8 mouse cellular contexts compared by ENCODE assay signal in the genomic region with DNA sequence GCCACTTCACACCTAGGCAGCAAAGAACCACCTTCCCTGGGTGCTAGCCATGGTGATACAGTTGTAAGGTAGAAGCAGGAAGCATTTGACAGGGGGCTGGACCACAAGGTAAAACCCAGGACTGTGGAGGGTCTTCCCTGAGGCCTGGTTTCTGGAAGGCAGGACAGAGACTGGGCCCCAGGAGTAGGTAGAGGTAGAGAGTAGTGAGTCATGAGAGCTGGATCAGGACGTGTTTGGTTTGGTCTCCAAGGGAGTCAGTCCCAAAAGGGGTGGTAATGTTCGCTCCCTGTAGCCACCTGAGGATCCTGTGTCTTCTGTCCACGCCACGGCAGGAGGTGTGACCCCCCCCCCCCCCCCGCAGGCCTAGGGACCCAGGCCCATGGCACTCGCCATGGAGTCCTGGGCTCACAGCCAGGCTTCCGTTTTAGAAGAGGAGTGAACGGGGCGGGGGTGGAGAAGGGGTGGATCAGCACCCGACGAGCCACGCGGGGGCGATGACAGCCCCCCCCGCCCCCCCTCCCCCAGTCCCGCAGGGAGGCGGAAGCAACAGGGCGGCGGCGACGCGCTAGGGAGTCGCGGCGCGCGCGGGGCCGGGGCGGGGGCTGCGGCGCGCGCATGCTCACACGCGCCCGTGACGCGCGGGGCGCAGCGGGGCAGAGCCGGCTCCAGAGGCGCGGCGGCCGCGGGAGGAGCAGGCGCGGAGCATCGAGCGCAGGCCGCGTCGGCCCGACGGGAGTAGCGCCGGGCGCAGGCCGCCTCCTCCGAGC. TPM values are rescaled to one million over a fixed set of nuclear protein-coding genes. Genes with fewer than 3 reads are reported as not detected.
DNase-seq lines count a peak whose midpoint lies in the region; ATAC-seq and TF ChIP-seq lines count a peak whose summit lies in the region.

TSS of gene Atp11a (plus strand) at position 624 of the 767 bp plus-strand sequence.

- peak within 1 kb of the TSS; percentile 90 for H3K4me3 ChIP-seq in embryonic facial prominence, embryonic 14.5 days (ENCODE audit: low read depth, low read length)
- H3K4me3 ChIP-seq in heart, embryonic 11.5 days (ENCODE audit: low read depth, low read length): peak within 1 kb of the TSS; percentile 83
- peak within 1 kb of the TSS; percentile 90 for H3K4me3 ChIP-seq in kidney, embryonic 15.5 days (replicated peaks)
- peak within 1 kb of the TSS; percentile 62 for H3K4me3 ChIP-seq in midbrain, postnatal 0 days (ENCODE audit: low read depth, low read length)
- peak within 1 kb of the TSS; percentile 87 for H3K4me3 ChIP-seq in stomach, embryonic 16.5 days (replicated peaks; ENCODE audit: low read length)

- H3K27ac ChIP-seq in embryonic facial prominence, embryonic 14.5 days (replicated peaks; ENCODE audit: low read depth, low read length): peak within 1 kb of the TSS; percentile 74
- H3K27ac ChIP-seq in heart, embryonic 11.5 days (ENCODE audit: low read depth, low read length): peak within 1 kb of the TSS; percentile 73
- H3K27ac ChIP-seq in kidney, embryonic 15.5 days: peak within 1 kb of the TSS; percentile 81
- peak within 1 kb of the TSS; percentile 65 for H3K27ac ChIP-seq in midbrain, postnatal 0 days (ENCODE audit: low read depth, low read length)
- H3K27ac ChIP-seq in stomach, embryonic 16.5 days (ENCODE audit: low read length): peak within 1 kb of the TSS; percentile 77

- ATAC-seq in embryonic facial prominence, embryonic 14.5 days (ENCODE audit: low read depth): peak; percentile 84
- peak; percentile 69 for ATAC-seq in heart, embryonic 11.5 days (replicated peaks; ENCODE audit: insufficient number of reproducible peaks, low FRiP score, low TSS enrichment)
- ATAC-seq in kidney, embryonic 15.5 days (replicated peaks; ENCODE audit: low FRiP score): peak; percentile 87
- ATAC-seq in midbrain, postnatal 0 days (ENCODE audit: low FRiP score): peak; percentile 92
- peak; percentile 92 for ATAC-seq in stomach, embryonic 16.5 days (ENCODE audit: insufficient read depth, low FRiP score)

- DNase-seq in 3T3-L1 (ENCODE audit: low read depth, low spot score): peak; percentile 45
- DNase-seq in adrenal gland, postnatal 25 days: peak; percentile 81
- peak; percentile 85 for DNase-seq in embryonic facial prominence, embryonic 14.5 days (ENCODE audit: low spot score)
- DNase-seq in liver: peak; percentile 56
- DNase-seq in midbrain, postnatal 0 days (ENCODE audit: low spot score): peak; percentile 79

- H3K9ac ChIP-seq in embryonic facial prominence, embryonic 14.5 days (ENCODE audit: low read depth, low read length): peak within 1 kb of the TSS; percentile 93
- H3K9ac ChIP-seq in heart, embryonic 11.5 days (ENCODE audit: low read depth, low read length): peak within 1 kb of the TSS; percentile 81
- peak within 1 kb of the TSS; percentile 90 for H3K9ac ChIP-seq in kidney, embryonic 15.5 days
- peak within 1 kb of the TSS; percentile 71 for H3K9ac ChIP-seq in midbrain, postnatal 0 days (replicated peaks; ENCODE audit: low read length, poor library complexity, severe bottlenecking)
- peak within 1 kb of the TSS; percentile 96 for H3K9ac ChIP-seq in stomach, embryonic 16.5 days (ENCODE audit: low read length)

- H3K27me3 ChIP-seq in embryonic facial prominence, embryonic 14.5 days (replicated peaks; ENCODE audit: control insufficient read depth, insufficient read depth, low read length): no peaks in the 10 kb centered on the region
- H3K27me3 ChIP-seq in heart, embryonic 11.5 days (ENCODE audit: control insufficient read depth, insufficient read depth, low read length): no peaks in the 10 kb centered on the region
- H3K27me3 ChIP-seq in kidney, embryonic 15.5 days: no peaks in the 10 kb centered on the region
- H3K27me3 ChIP-seq in midbrain, postnatal 0 days (ENCODE audit: insufficient read depth, low read length): no peaks in the 10 kb centered on the region
- no peaks in the 10 kb centered on the region for H3K27me3 ChIP-seq in stomach, embryonic 16.5 days (ENCODE audit: control insufficient read depth, insufficient read depth, low read length)

- no peaks in the 10 kb centered on the region for H3K36me3 ChIP-seq in embryonic facial prominence, embryonic 14.5 days (ENCODE audit: control insufficient read depth, insufficient read depth, low read length)
- H3K36me3 ChIP-seq in heart, embryonic 11.5 days (ENCODE audit: control insufficient read depth, insufficient read depth, low read length): no peaks in the 10 kb centered on the region
- peaks cover 6% of the 10 kb centered on the region; the same call in 1 of the 2 replicates for H3K36me3 ChIP-seq in kidney, embryonic 15.5 days
- H3K36me3 ChIP-seq in midbrain, postnatal 0 days (ENCODE audit: insufficient read depth, low read length): no peaks in the 10 kb centered on the region
- no peaks in the 10 kb centered on the region for H3K36me3 ChIP-seq in stomach, embryonic 16.5 days (ENCODE audit: control insufficient read depth, insufficient read depth, low read length)

- peaks cover 26% of the 10 kb centered on the region for H3K4me1 ChIP-seq in embryonic facial prominence, embryonic 14.5 days (ENCODE audit: control insufficient read depth, insufficient read depth, low read length)
- H3K4me1 ChIP-seq in heart, embryonic 11.5 days (ENCODE audit: control insufficient read depth, insufficient read depth, low read length): peaks cover 23% of the 10 kb centered on the region
- H3K4me1 ChIP-seq in kidney, embryonic 15.5 days: peaks cover 26% of the 10 kb centered on the region
- H3K4me1 ChIP-seq in midbrain, postnatal 0 days (ENCODE audit: insufficient read depth, low read length): 0 out of 2 replicates have a peak, but pooled peaks cover 4% of the 10 kb centered on the region
- H3K4me1 ChIP-seq in stomach, embryonic 16.5 days (ENCODE audit: control insufficient read depth, insufficient read depth, low read length): peaks cover 24% of the 10 kb centered on the region

- H3K9me3 ChIP-seq in embryonic facial prominence, embryonic 14.5 days (ENCODE audit: control insufficient read depth, low read length): no peaks in the 10 kb centered on the region
- H3K9me3 ChIP-seq in heart, embryonic 11.5 days (replicated peaks; ENCODE audit: control insufficient read depth, low read length): no peaks in the 10 kb centered on the region
- no peaks in the 10 kb centered on the region for H3K9me3 ChIP-seq in kidney, embryonic 15.5 days (replicated peaks)
- H3K9me3 ChIP-seq in midbrain, postnatal 0 days (ENCODE audit: low read length): no peaks in the 10 kb centered on the region
- no peaks in the 10 kb centered on the region for H3K9me3 ChIP-seq in stomach, embryonic 16.5 days (replicated peaks; ENCODE audit: control insufficient read depth, low read length)

- peak within 1 kb of the TSS; percentile 65 for H3K4me2 ChIP-seq in embryonic facial prominence, embryonic 14.5 days (ENCODE audit: low read depth, low read length)
- H3K4me2 ChIP-seq in heart, embryonic 11.5 days: peak within 1 kb of the TSS; percentile 91
- H3K4me2 ChIP-seq in kidney, embryonic 15.5 days: peak within 1 kb of the TSS; percentile 89
- peak within 1 kb of the TSS; percentile 91 for H3K4me2 ChIP-seq in midbrain, postnatal 0 days (ENCODE audit: low read depth, low read length, poor library complexity, severe bottlenecking)
- peak within 1 kb of the TSS; percentile 93 for H3K4me2 ChIP-seq in stomach, embryonic 16.5 days (ENCODE audit: low read depth, low read length)

- no peak for TF ChIP-seq CTCF in midbrain, postnatal 0 days (IDR thresholded peaks at IDR 0.05)

- 0% methylated on average over 1 of the region's 62 CpGs for whole genome bisulfite sequencing in embryonic facial prominence, embryonic 14.5 days
- WGBS in heart, embryonic 11.5 days (ENCODE audit: insufficient replicate concordance): 1% methylated on average over 29 of the region's 62 CpGs
- WGBS in kidney, embryonic 15.5 days: under 1% methylated on average over 34 of the region's 62 CpGs
- 2% methylated on average over 16 of the region's 62 CpGs for WGBS in midbrain, postnatal 0 days
- WGBS in stomach, embryonic 16.5 days: 1% methylated on average over 41 of the region's 62 CpGs

RNA-seq across cellular contexts. Expression of gene Atp11a, which starts in this region (rescaled TPM):
- total RNA-seq in adrenal gland, postnatal 25 days (2021): 131 and 173 TPM in 2 replicates
- 21.4 and 23.7 TPM in 2 replicates for polyA plus RNA-seq in embryonic facial prominence, embryonic 14.5 days (2014; fragmentation: Nextera tagmentation; extraction: Ambion mirVana)
- polyA plus RNA-seq in heart, embryonic 11.5 days (2014; fragmentation: Nextera tagmentation; extraction: Ambion mirVana): 15.6 and 16.4 TPM in 2 replicates
- polyA plus RNA-seq in kidney, embryonic 15.5 days (2015; fragmentation: Nextera tagmentation; extraction: Ambion mirVana): 14.6 and 17.0 TPM in 2 replicates
- total RNA-seq in midbrain, postnatal 0 days (2014; rRNA removed): 43.8 and 45.9 TPM in 2 replicates
- 10.3 and 13.8 TPM in 2 replicates for polyA plus RNA-seq in midbrain, postnatal 0 days (2015; fragmentation: Nextera tagmentation; extraction: Ambion mirVana)
- polyA plus RNA-seq in stomach, embryonic 16.5 days (2015; fragmentation: Nextera tagmentation; extraction: Ambion mirVana): 11.1 and 12.4 TPM in 2 replicates

Comparison
In these comparisons a context has a peak if more than half of its experiments do, and no peak if none do; other contexts are left out.
1. Peak in every context shown above with its lines: DNase-seq, ATAC-seq, H3K4me3 ChIP-seq and H3K27ac ChIP-seq.